Mouse (Mus musculus) cerebellum, adult 2 months (tissue): Measurements from ENCODE around the gene Copa.

Experiments used
- CTCF ChIP-seq: fragments of 200-500 bp; IDR thresholded peaks from 2 replicates; pipeline ENCODE4 v1.5.1; 2011; ENCODE audit warnings: low read depth, mild to moderate bottlenecking, control low read depth, low read length, moderate library complexity, borderline replicate concordance; ENCODE audit not compliant: insufficient read depth
- POLR2A ChIP-seq: fragments of 200-500 bp; IDR thresholded peaks from 2 replicates; pipeline ENCODE4 v1.6.1; 2011; ENCODE audit warnings: low read length, control low read depth, borderline replicate concordance; ENCODE audit not compliant: insufficient read depth

GRCm38 (mm10) chr1:172062101-172062500, 20.2 kb upstream of the Copa start:
- no peak for TF ChIP-seq CTCF
- TF ChIP-seq POLR2A, result no peak
